Mouse (Mus musculus): ENCODE measurements at regions not wholly inside any gene's neighbourhood (a gene's known extent, or its start where the extent isn't known, plus 50 kb on each side); places are given as distances from the start of the nearest gene placed in this dataset.

DNA sequence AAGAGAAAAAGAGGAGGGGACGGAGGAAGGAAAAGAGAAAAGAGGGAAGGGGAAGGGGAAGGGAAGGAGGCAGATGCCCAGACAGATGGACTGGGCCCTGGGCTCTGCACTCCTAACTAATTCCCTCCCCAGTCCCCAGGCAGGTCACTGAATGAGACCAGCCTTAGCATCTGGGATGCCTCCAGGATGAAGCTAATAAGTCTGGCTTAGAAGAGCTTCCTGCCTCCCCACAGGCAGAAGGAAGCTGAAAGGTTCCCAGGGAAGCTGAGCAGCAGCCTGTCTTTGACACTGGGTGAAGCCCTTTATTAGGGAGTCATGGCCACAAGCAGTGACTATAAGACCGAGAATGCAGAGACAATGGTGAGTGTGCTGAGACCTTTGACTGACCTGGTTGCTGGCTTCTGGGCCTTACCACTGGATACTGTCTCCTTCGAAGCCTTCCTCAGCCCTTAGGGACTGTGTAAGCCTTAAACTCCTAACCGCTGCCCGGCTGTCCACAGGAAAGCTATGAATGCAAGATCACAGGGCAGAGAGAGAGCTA is 76.7 kb upstream of the Bod1 start:
- no peak for DNase-seq (ENCODE audit: low spot score in 2 of 2)

DNA sequence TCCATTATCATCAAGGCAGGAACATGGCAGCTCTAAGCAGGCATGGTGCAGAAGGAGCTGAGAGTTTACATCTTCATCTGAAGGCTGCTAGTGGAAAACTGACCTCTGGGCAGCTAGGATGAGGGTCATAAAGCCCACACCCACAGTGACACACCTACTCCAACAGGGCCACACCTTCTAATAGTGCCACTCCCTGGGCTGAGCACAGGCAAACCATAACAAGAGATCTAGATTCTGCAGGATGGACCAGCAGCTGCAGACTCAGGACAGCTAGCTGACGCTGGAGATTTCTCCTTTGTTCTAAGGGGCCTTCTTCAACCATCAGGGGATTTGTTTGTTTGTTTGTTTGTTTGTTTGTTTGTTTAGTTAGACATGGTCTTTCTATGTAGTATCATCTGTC is 79.6 kb upstream of the Bod1 start:
- no peak for DNase-seq (ENCODE audit: low spot score in 2 of 2)

DNA sequence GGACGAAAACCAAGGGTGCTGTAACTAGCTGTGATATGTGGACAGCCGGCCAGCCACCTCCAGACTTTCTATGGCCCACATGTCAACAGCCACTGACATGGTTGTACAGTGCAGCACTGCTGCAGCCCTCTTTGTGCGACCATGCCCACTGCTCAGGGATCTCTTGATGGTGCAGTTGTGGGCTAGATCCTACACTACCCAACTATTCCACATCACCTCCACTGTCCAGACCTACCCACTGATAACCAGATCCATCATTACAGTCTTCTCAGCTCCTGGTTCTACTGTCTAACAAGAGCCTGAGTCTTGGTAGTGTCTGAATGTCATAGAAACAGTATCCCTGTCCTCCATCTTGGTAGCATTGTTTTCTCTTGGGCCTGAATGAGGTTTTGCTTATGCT is 81.5 kb upstream of the Bod1 start:
- DNase-seq (ENCODE audit: low spot score in 2 of 2) = no peak

DNA sequence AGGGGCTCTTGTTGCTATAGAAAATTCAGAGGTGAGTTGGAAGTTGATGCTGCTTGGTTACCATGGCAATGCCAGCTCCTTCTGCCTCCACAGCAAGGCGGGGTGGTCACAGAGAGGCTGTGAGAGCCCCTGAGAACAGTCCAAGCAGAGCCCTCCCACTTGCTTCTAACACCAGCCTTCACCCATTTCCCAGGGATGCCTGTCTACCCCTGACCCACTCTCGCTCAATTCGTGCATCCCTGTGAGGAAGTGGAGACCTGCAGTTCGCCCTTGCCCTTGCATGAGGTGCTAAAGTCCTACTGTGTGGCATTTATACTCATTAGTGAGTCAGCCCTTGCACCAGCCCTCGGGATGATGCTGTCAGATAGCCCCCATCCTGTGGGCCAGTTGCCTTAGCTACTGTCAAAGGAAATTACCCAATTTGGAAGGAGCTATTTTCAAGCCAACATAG is 82.1 kb upstream of the Bod1 start:
- DNase-seq (ENCODE audit: low spot score in 2 of 2) = peak; percentile 53 to 55

DNA sequence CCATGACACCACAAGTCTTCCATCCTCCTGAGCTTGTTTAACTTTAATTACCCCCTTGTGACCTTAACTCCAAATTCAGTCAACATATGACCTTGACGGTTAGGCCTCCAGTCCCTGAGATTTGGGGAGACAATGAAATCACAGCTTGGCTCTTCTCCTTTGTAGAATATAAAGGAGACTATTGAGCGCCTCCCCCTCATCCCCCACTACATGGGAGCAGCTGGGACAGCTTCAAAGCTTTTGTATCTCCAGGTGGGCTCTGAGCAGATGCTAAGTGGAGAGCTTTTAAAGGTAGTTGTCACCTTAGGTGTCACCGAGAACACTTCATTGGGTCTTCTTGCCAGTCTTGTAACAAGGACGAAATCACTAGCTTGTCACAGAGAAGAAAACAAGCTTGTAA is 82.7 kb upstream of the Bod1 start:
- no peak for DNase-seq (ENCODE audit: low spot score in 2 of 2)

DNA sequence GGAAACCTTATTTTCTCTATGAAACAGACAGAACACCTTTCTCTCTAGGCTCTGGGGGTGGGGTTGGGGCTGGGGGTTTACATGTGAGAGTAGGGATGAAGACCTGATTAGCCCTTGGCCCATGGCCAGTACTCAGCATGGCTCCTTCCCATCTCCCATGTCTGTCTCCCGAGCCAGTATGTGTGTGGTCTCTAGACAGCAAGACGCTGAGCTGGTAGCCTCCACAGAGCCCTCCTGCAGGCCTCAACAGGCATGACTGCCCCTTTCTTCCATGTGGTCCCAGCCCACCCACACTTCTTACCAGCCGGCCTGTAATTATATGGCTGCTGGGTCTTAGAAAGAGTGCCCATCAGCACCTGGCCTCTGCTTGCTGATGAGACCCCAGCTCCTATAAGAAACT is 84.2 kb upstream of the Bod1 start:
- no peak for DNase-seq (ENCODE audit: low spot score in 2 of 2)

DNA sequence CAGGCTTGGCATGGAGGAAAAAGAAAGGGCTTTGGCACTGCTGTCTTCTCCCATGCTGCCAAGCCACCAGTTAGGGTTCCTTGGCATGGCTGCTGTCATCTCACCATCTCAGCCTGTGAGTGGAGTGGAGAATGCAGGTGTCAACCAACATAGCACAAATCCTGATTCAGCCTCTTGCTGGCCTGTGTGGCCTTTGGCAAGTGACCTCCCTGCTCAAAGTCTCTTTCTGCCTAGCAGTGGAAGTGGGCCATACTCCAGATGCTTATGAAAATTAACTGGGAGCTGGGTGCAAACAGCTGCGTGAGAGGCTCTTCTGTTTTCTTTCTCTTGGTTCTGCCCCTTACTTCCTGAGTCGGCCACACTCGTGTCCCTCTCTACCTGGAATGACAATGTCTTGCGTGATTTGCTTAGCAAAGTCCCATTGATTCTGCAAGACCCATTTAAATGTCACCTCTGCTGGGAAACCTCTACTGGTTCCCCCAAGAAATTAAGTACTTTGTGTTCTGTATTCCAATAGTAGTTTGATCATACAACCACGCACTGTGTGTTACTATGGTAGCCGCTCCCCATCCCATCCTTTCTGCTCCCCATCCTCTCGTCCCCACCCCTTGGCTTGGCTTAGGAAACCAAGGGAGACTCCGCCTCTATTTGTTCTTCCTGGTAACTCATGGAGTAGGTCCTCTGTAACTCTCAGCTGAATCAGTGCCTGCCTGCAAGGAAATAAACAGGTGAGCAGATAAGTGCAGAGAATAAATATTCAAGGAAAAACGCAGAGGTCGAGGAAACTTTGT is 84.9 kb upstream of the Bod1 start:
- DNase-seq (ENCODE audit: low spot score in 2 of 2) = no peak

DNA sequence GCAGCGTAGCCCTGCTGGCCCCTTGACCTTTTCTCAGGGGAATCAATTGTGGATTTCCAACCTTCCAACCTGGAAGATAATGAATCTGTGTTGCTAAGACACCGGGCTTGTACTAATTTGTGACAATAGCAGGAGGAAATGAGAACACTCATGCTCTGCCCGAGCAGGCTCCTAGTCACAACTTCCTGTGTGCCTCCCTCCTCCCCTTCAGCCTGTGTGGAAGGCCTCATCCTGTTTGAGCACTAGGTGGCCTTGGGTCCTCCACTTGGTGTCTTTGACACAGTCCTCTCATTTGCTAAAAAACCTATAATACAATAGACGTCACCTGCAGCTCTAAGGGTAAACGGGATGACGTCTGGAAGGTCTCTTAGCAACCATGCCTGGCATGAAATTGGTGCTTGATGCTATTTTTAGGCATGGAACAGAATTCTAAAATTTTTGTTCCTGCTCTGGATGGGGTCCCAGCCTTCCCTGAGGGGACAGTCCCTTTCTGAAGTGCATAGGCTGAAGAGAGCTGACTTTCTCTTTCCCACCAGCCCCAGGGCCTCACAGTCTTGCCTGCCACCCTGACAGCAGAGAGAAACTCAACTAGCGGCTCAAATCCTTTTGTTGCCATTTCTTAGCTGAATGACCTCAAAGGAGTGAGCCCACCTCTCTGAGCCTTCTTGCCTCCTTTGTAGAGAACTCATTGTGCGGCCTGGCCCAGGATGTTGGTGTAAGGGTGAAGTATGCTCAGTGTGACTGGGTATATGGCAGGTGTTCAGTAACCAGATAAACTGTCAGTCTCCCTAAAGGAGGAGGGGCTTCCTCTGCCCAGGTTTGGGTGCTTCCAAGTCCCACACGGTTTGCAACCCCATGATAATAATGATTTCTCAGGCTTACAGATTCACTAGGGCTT is 88.4 kb upstream of the Bod1 start:
- DNase-seq (ENCODE audit: low spot score in 2 of 2) = peak in 1 of 2 experiments; percentile 45

DNA sequence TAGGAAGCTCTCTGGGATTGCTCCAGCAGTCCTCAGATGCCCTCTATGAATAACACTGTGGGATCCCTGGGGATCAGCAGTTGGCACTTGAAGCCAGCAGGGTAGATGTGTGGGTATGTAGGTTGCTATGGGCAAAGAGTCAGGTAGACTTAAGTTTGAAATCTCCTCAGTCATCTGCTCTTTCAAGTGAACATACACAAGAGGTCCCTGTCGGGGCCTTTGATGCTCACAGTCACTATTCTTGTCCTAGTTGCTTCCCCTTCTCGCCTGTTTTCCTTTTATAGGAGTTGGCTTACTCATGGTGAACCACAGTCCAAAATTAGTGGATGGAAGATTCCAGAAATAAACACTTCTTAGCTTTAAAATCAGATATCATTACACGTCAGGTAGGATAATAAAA is 92.2 kb upstream of the Bod1 start:
- DNase-seq (ENCODE audit: low spot score in 2 of 2) = no peak

DNA sequence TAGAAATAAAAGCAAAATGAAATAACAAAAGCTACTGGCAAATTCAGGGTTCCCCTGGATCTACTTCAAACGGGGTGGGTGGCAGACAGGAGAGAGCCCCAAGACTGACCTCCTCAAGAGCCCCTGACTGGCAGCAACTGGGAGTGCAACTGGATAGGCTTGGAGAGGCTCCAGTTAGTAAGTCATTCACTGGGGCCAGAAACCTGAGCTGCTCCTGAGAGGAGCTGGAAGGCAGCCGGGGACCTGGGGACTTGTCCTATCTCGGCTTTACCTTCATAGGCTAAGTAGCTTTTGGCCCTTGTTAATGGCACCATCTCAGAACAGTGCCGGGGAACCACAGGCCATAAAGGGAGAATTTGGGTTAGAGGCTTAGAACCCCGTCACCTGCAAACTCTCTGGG is 94.6 kb upstream of the Bod1 start:
- DNase-seq (ENCODE audit: low spot score in 2 of 2) = no peak

DNA sequence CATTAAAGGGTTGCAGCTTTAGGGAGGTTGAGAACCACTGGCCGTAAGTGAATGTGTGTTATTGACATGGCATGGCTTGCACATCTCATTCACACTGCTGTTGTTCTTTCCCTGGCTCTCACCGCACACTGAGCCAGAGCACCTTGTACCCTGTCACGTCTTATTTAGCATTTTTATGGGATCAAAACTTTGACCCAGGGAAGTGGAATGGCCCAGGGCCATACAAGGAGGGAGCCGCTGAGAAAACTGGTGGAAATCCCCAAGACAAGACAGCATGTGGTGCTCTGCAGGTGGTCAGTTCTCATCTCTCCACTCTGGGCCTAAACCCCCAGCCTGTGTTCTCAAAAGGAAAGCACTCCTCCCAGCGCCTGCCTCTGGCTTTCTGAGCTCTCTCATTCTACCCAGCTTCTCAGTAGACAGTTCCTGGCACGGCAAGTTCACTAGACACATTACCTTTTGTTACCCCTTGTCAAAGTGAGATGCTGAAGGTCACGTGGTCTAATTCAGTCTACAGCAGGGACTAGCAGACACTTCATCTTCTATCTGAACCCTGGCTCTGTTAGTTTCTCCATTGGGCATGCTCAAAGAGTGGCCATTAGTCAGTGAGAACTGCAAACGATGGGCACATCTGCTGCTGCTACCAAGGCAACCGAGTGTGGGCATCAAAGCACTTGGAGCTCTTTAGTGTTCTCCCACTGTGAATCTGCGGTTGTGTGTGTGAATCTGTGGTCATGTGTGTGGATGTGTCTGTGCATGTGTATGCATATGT is 96.2 kb upstream of the Bod1 start:
- no peak for DNase-seq (ENCODE audit: low spot score in 2 of 2)

DNA sequence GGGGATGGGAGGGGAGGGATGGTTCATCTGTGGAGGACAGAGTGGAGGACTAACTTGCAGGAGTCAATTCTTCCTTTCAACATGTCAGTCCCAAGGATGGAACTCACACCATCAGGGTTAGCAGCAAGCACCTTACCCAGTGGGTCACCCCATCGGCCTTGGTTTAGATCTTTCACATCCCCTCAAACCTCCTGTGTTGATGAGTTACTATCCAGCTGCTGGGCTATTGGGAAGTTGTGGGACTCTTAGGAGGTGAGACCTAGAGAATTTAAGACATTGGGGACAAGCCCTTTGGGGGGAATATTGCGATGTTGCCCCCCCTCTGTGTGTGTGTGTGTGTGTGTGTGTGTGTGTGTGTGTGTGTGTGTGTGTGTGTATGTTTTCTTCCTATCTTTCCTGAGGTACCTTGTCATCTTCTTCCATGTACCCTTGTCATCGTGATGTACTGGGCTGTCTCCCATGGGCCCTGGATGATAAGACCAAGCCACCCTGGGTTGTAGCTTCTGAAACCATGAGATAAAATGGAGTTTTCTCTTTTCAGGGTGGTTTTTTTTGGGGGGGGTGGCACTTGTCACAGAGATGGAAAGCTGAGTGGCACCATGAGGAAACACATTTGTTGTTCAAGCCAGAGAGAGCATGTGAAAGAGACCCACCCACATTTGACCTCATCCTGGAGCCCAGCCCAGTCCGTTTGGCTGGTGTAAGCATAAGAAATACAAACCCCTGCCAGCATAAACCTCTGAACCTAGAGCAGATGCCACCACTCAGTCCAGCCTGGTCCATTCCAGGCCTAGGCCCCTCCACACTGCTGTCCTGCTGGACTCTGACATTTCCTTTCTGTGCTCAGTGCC is 98.3 kb upstream of the Bod1 start:
- DNase-seq (ENCODE audit: low spot score in 2 of 2) = no peak

DNA sequence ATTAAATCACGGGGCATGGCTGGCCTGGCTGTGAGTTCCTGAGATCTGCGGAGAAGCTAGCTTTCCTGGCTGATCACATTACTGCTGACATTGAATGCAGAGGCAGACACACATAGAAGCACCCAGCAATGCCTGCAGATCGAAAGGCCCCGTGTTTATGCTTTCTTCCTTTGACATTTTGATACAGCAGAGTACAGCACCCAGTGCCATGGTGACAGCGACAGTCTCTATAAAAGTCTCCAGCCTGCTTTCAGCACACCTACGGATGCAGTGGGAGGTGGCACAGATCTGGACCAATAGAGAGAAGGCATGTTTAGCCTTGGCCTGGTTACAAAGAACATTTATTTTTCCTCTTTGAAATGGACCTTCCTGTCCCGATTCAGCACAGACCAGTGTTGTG is 99.2 kb upstream of the Bod1 start:
- peak; percentile 53 to 71 for DNase-seq (ENCODE audit: low spot score in 2 of 2)

DNA sequence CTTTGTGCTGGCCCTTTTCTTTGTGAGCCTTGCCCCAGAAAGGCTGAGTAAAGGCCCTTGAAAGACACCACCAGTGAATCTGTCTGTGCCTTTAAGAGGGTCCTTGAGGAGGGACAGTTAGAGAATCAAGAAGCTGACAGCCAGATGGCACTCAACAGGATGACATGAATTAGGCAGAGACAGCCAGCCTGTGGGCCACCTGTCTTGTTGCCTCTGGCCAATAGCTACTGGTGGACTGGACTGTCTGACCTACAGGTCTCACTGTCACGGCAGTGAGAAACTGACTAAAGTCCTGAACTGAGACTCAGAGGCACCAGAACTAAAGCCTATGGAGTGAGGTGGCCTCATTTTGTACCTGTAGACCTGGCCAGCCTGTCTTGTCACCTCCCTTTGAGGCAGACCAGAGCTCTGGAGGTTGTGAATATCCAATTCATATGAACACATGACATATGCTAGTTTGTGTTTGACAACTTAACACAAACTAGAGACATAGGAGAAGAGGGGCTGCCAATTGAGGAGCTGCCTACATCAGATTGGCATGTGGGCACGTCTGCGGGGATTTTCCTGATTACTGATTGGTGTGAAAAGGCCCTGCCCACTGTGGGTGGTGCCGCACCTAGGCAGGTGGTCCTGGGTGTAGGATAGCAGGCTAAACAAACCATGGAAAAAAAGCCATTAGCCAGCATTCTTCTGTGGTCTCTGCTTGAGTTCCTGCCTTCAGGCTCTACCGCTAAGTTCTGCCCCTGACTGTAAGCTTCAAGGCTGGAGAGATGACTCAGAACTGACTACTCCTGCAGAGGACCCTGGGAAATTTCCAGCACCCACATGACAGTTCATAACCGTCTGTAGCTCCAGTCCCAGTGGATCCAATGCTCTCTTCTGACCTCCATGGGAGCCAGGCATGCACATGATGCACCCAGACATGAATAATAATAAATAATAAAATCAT is 100.1 kb upstream of the Bod1 start:
- DNase-seq (ENCODE audit: low spot score in 2 of 2) = no peak

DNA sequence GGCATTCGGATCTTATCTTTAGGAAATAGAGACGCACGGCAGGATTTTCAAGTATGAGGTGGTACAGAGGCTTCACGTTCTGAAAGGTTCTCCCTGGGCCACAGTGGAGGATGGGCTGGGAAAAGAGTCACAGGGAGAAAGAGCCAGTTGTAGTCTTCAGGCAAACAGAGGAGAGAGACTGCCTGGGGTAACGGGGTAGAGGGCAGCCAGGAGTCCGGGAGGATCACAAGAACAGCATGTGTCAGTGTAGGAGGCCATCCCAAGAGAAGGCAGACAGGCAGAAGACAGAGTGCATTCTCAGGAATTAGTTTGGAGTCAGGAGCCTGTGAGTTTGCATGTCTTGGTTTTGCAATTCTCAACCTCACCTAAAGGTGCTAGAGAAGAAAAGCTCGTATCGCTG is 94.5 kb upstream of the Cpeb4 start:
- no peak for DNase-seq (ENCODE audit: low spot score in 2 of 2)

DNA sequence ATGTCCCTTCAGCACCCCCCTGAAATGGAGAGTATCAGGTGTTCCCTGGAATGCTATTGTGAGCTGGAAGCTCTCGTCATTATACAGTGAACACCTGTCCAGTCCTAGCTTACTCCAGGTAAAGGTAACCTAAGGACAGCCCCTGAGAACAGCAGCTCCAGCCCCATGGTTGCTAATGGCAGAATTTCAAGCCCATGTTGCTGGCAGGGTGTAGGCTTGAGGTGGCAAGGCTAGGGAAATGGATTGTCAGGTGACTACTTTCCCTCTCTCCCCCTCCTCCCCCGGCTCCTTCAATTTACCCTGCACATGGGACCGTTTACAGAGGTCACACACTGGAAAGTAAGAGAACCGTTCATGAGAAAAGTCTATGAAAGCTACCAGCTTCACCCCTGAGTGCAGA is 93.2 kb upstream of the Cpeb4 start:
- DNase-seq (ENCODE audit: low spot score in 2 of 2) = no peak

DNA sequence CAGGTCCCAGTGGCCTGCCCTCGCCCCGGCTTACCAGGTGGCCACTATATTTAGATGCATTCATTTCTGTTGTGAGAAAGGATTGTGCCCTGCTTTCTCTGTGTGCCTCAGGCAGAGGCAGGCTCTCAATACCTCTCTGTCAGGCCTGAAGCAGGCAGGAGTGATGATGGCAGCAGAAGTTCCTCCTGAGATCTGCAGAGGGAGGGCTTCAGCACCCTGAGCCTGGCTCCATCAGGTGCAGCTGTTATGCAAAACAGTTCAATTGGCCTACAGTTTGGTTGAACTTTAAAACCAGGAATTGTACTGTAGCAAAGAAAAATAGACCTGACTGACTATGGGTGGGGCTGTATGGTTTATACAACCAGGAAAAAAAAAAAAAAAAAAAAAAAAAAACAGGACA is 92.7 kb upstream of the Cpeb4 start:
- no peak for DNase-seq (ENCODE audit: low spot score in 2 of 2)

DNA sequence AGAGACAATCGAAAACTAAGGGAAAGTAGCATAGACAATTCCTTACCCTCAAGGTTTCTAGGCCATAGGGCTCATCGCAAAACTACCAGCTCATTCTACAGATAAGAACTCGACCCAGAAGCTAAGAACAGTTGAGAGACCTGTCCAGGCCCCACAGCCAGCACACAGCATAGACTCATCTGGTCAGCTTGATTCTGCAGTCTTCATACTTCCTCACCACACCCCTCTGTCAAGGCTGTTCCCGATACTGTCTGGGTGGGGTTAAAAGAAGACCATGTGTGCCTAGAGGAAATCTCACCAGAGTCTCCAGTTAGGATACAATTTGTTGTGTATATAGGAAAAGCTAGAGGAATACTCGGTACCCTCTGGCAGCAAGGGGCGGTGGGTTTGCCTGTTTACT is 91.0 kb upstream of the Cpeb4 start:
- DNase-seq (ENCODE audit: low spot score in 2 of 2) = no peak

DNA sequence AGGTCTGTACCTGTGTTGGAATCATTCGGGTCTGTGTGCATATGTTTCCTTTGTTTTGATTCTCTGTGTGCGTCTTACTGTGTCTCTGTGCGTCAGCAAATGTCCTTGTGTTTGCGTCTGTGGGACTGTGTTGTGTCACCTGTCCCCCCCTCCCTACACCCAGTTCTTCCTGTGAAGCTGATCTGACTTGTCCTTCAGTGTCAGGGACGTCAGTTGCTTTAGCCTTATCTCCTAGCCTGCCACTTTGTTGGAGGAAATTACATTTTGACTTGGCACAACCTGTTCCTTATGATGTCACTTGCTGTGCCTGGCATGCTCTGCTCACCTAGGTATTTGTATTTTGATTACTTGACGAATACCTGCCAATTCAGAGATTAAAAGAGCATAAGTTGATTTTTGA is 90.4 kb upstream of the Cpeb4 start:
- DNase-seq (ENCODE audit: low spot score in 2 of 2) = no peak

DNA sequence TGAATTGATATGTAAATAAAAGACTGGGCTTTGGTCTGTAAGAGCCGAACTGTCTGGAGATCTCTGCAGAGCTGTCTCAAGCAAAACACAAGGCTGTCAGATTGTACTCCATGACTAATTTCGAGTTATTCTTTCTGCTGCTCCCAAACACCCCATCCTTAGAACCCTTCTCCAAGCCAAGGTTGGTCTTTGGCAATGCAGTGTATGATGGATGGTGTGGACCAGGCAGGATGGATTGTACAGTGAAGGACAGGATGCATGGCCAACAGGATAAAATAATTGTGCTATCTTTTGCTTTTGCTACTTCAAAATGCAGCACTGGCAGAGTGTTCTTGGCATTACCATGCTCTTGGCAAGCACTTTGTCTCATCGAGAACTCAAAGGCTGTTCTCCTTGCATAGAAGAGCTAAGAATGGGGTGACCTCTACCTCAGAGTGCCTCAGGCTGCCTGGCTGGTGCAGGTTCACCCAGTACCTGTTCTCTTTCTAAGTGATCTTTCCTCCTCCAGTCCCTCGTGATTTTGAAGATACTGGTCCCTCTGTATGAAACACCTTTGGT is 88.4 kb upstream of the Cpeb4 start:
- no peak for DNase-seq (ENCODE audit: low spot score in 2 of 2)

All from frontal cortex, postnatal 14 days (tissue).